Mouse (Mus musculus) embryonic facial prominence, embryonic 15.5 days (tissue): ENCODE results near the gene Olfr355. TPM values are rescaled to one million over a fixed set of nuclear protein-coding genes. Genes with fewer than 3 reads are reported as not detected.

Source experiments
- ATAC-seq: fragments of 200-750 bp; cut with Nextera tagmentation; 2 replicates; pipeline ENCODE4 v1.8.0; 2017; ENCODE audit warnings: low read depth, moderate TSS enrichment; ENCODE audit not compliant: insufficient number of reproducible peaks, low FRiP score, low TSS enrichment
- H3K27ac ChIP-seq: fragments of 300-500 bp; sonication (generic); replicated peaks from 2 replicates; pipeline ENCODE4 v1.5.1; 2015; ENCODE audit warnings: mild to moderate bottlenecking, inconsistent platforms
- H3K27me3 ChIP-seq: fragments of 300-500 bp; sonication (generic); 2 replicates; pipeline ENCODE4 v1.6.1; 2015; ENCODE audit warnings: inconsistent platforms
- H3K36me3 ChIP-seq: fragments of 300-500 bp; sonication (generic); 2 replicates; pipeline ENCODE4 v1.6.1; 2015; ENCODE audit warnings: mild to moderate bottlenecking, inconsistent platforms
- H3K4me1 ChIP-seq: fragments of 300-500 bp; sonication (generic); 2 replicates; pipeline ENCODE4 v1.6.1; 2015; ENCODE audit warnings: inconsistent platforms
- H3K4me2 ChIP-seq: fragments of 300-500 bp; sonication (generic); replicated peaks from 2 replicates; pipeline ENCODE4 v1.6.1; 2015; ENCODE audit warnings: mild to moderate bottlenecking, inconsistent platforms
- H3K4me3 ChIP-seq: fragments of 300-500 bp; sonication (generic); replicated peaks from 2 replicates; pipeline ENCODE4 v1.5.1; 2015; ENCODE audit warnings: mild to moderate bottlenecking, inconsistent platforms
- H3K9ac ChIP-seq: fragments of 300-500 bp; sonication (generic); 2 replicates; pipeline ENCODE4 v1.6.1; 2015; ENCODE audit warnings: inconsistent platforms
- H3K9me3 ChIP-seq: fragments of 300-500 bp; sonication (generic); replicated peaks from 2 replicates; pipeline ENCODE4 v1.6.1; 2016; ENCODE audit warnings: inconsistent platforms
- WGBS: fragments of 180-500 bp; shearing (Covaris S2); methylation state at CpG from one replicate; pipeline ENCODE4 v1.1.7; 2015; 5-methylcytosine and 5-hydroxymethylcytosine counted together
- polyA plus RNA-seq: library from polyadenylated mRNA; unstranded; fragments of >200 nt; fragmentation: Nextera tagmentation; extraction: Ambion mirVana; gene quantifications from 2 replicates; pipeline ENCODE4 v1.2.1, GENCODE M21; 2015

Olfr355 gene
- not detected in 2 replicates for polyA plus RNA-seq

DNA sequence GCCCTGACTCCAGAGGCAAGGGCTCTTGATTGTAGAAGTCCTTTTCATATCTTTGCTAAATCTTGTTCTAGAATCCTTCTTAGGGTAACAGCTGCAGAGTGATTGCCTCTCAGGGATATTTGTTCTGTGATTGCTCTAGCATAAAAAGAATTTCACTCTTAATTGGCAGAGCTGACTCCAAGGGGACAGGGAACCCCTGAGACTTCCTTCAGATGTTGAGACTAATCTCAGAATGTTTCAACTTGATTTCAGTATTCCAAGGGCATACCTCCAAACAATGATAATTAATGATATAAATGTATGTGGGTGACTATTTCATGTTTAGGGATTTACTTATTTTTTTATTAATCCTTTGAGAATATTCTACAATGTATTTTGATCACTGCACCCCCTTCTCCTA, at the start of gene Olfr355:
Gene Olfr355 (minus strand): TSS at position 101 of the 400 bp plus-strand sequence.
- Histone ChIP-seq H3K4me3 (no peak within 1 kb of the TSS), H3K4me2 (no peak within 1 kb of the TSS), H3K4me1 (no peaks in the 10 kb centered on the region), H3K9me3 (0 out of 2 replicates have a peak, but pooled peaks cover 3% of the 10 kb centered on the region), H3K9ac (no peak within 1 kb of the TSS), H3K27me3 (no peaks in the 10 kb centered on the region), H3K36me3 (no peaks in the 10 kb centered on the region), H3K27ac (no peak within 1 kb of the TSS)
- no peak for ATAC-seq

GRCm38 (mm10) chr2:36936821-36937220, 8.1 kb upstream of the Olfr355 start, which contains the start of gene Olfr356:
Gene Olfr356, plus strand, starts transcription at chr2:36937121.
- Histone ChIP-seq H3K27ac (no peak within 1 kb of the TSS), H3K36me3 (no peaks in the 10 kb centered on the region), H3K9ac (no peak within 1 kb of the TSS), H3K4me3 (no peak within 1 kb of the TSS), H3K4me1 (no peaks in the 10 kb centered on the region), H3K4me2 (no peak within 1 kb of the TSS), H3K27me3 (no peaks in the 10 kb centered on the region), H3K9me3 (no peaks in the 10 kb centered on the region)
- ATAC-seq = no peak
- WGBS = 74% methylated on average over 2 of the region's 2 CpGs

- H3K4me3 ChIP-seq = no peak within 1 kb of the TSS
These were observed 23.3 kb downstream of the Olfr355 start, which contains the start of gene Olfr354 for GRCm38 (mm10) chr2:36905380-36905779. Gene Olfr354, plus strand, starts transcription at chr2:36905680.

DNA sequence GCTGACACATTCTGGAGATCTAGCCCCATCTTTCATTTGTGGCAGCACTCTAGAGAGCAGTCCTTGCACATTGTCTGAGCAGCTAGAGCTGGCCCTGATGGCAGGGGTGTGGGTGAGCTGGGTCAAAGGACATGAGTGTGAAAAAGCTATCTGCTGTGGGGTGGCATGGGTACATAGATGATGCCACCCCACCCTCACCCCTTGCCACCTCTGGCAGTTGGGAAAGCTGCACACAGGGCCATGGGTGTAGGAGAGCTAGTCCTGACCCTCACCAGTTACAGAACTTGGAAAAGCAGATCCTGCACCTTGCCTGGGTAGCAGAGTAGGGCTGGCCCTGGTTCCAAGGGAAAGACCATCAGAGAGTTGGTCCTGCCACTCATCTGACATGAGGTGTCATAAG, 31.6 kb downstream of the Olfr355 start:
- H3K36me3 ChIP-seq = no peaks in the 10 kb centered on the region
- no peak overlapping the region for H3K9ac ChIP-seq
- H3K4me1 ChIP-seq = no peaks in the 10 kb centered on the region
- no peaks in the 10 kb centered on the region for H3K9me3 ChIP-seq
- H3K4me3 ChIP-seq = no peak overlapping the region
- no peak for ATAC-seq
- no peak overlapping the region for H3K27ac ChIP-seq
- no peaks in the 10 kb centered on the region for H3K27me3 ChIP-seq
- H3K4me2 ChIP-seq = no peak overlapping the region

More at GRCm38 (mm10) chr2:36905380-36905779, 23.3 kb downstream of the Olfr355 start, which contains the start of gene Olfr354:
- no peaks in the 10 kb centered on the region for H3K9me3 ChIP-seq
- ATAC-seq = no peak
- H3K9ac ChIP-seq = no peak within 1 kb of the TSS
- H3K36me3 ChIP-seq = no peaks in the 10 kb centered on the region
- H3K27me3 ChIP-seq = no peaks in the 10 kb centered on the region
- H3K27ac ChIP-seq = no peak within 1 kb of the TSS
- H3K4me1 ChIP-seq = no peaks in the 10 kb centered on the region
- H3K4me2 ChIP-seq = no peak within 1 kb of the TSS

DNA sequence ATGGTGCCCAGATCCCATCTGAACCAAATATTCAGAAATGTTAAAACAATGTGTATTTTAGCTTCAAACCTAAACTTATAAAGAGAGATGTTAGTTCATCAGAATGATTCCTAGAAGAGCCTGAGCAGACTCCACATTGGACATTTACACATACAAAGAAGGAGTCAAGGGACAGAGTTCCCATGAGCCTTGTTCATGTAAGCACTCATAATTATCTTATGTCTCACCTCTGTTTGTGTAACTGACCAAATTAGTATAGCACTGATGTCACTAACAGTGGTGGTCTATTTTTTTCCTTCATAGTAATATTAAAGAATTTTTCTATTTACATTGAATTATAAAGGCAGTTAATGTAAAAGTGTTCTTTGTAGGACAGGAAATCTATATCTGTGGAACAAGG, 35.9 kb downstream of the Olfr355 start, which contains the start of gene Olfr353:
Gene Olfr353 (minus strand): TSS at position 101 of the 400 bp plus-strand sequence.
- no peak for ATAC-seq

More for the DNA sequence above, 35.9 kb downstream of the Olfr355 start, which contains the start of gene Olfr353:
- H3K36me3 ChIP-seq = no peaks in the 10 kb centered on the region
- no peak within 1 kb of the TSS for H3K27ac ChIP-seq
- H3K9ac ChIP-seq = no peak within 1 kb of the TSS
- H3K4me2 ChIP-seq = no peak within 1 kb of the TSS
- no peak within 1 kb of the TSS for H3K4me3 ChIP-seq
- H3K9me3 ChIP-seq = no peaks in the 10 kb centered on the region
- H3K27me3 ChIP-seq = no peaks in the 10 kb centered on the region
- H3K4me1 ChIP-seq = no peaks in the 10 kb centered on the region

Other genes with a start within 250 kb of the Olfr355 start
- not detected in 2 replicates for gene Olfr346, start 243.1 kb downstream of the Olfr355 start, polyA plus RNA-seq
- not detected in 2 replicates for gene Olfr347, start 197.0 kb downstream of the Olfr355 start, polyA plus RNA-seq
- 0.17 TPM in 1 of 2 replicates, not detected in the other for gene Olfr348, start 144.6 kb downstream of the Olfr355 start, polyA plus RNA-seq
- 0.31 and 0.42 TPM in 2 replicates for gene Olfr50, start 138.4 kb downstream of the Olfr355 start, polyA plus RNA-seq
- 0.16 and 0.20 TPM in 2 replicates for gene Olfr3, start 111.9 kb downstream of the Olfr355 start, polyA plus RNA-seq
- 0.08 TPM in 1 of 2 replicates, not detected in the other for gene Olfr350, start 82.6 kb downstream of the Olfr355 start, polyA plus RNA-seq
- gene Olfr351, start 66.2 kb downstream of the Olfr355 start, polyA plus RNA-seq = not detected in 2 replicates
- gene Olfr352, start 60.4 kb downstream of the Olfr355 start, polyA plus RNA-seq = not detected in 2 replicates
- not detected in 2 replicates for gene Olfr353, start 36.0 kb downstream of the Olfr355 start, polyA plus RNA-seq
- gene Olfr354, start 23.2 kb downstream of the Olfr355 start, polyA plus RNA-seq = not detected in 2 replicates
- not detected in 2 replicates for gene Olfr356, start 8.2 kb upstream of the Olfr355 start, polyA plus RNA-seq
- not detected in 2 replicates for gene Olfr357, start 64.9 kb upstream of the Olfr355 start, polyA plus RNA-seq
- gene Olfr358, start 80.4 kb upstream of the Olfr355 start, polyA plus RNA-seq = 0.03 and 0.05 TPM in 2 replicates
- gene Olfr360, start 136.8 kb upstream of the Olfr355 start, polyA plus RNA-seq = 0.12 TPM in 1 of 2 replicates, not detected in the other
- gene Olfr361, start 160.4 kb upstream of the Olfr355 start, polyA plus RNA-seq = not detected in 2 replicates
- not detected in 2 replicates for gene Olfr362, start 189.0 kb upstream of the Olfr355 start, polyA plus RNA-seq
- gene Olfr364-ps1, start 210.4 kb upstream of the Olfr355 start, polyA plus RNA-seq = not detected in 2 replicates